Mouse (Mus musculus) stomach, postnatal 0 days (tissue): ENCODE data around the gene Mpc1. TPM values are rescaled to one million over a fixed set of nuclear protein-coding genes. Genes with fewer than 3 reads are reported as not detected.

Experiments used
- ATAC-seq: fragments of 200-750 bp; cut with Nextera tagmentation; 2 replicates; pipeline ENCODE4 v1.8.0; 2017; ENCODE audit not compliant: low FRiP score, low TSS enrichment
- DNase-seq: peaks from one replicate; pipeline ENCODE4 v3.0.0-alpha.2; 2016; ENCODE audit warnings: low spot score
- H3K27ac ChIP-seq: fragments of 300-500 bp; sonication (generic); replicated peaks from 2 replicates; pipeline ENCODE4 v1.5.1; 2014; ENCODE audit warnings: mild to moderate bottlenecking, control low read depth
- H3K27me3 ChIP-seq: fragments of 300-500 bp; sonication (generic); 2 replicates; pipeline ENCODE4 v1.6.1; 2014; ENCODE audit warnings: low read length; ENCODE audit not compliant: control insufficient read depth, insufficient read depth
- H3K36me3 ChIP-seq: fragments of 300-500 bp; sonication (generic); 2 replicates; pipeline ENCODE4 v1.6.1; 2014; ENCODE audit warnings: low read length, mixed read lengths; ENCODE audit not compliant: control insufficient read depth, insufficient read depth
- H3K4me1 ChIP-seq: fragments of 300-500 bp; sonication (generic); replicated peaks from 2 replicates; pipeline ENCODE4 v1.6.1; 2014; ENCODE audit warnings: antibody characterized with exemption; ENCODE audit not compliant: control insufficient read depth, insufficient read depth
- H3K4me2 ChIP-seq: fragments of 300-500 bp; sonication (generic); replicated peaks from 2 replicates; pipeline ENCODE4 v1.6.1; 2014; ENCODE audit warnings: low read depth, mild to moderate bottlenecking, control low read depth, moderate library complexity
- H3K4me3 ChIP-seq: fragments of 300-500 bp; sonication (generic); 2 replicates; pipeline ENCODE4 v1.5.1; 2014; ENCODE audit warnings: low read depth, low read length, control low read depth
- H3K9ac ChIP-seq: fragments of 300-500 bp; sonication (generic); 2 replicates; pipeline ENCODE4 v1.6.1; 2014; ENCODE audit warnings: mild to moderate bottlenecking, low read length, control low read depth, mixed read lengths
- H3K9me3 ChIP-seq: fragments of 300-500 bp; sonication (generic); 2 replicates; pipeline ENCODE4 v1.6.1; 2016; ENCODE audit warnings: low read length; ENCODE audit not compliant: control insufficient read depth
- CTCF ChIP-seq: IDR thresholded peaks from 2 replicates; pipeline ENCODE4 v1.5.1; 2016; ENCODE audit warnings: antibody characterized with exemption, low read depth, mild to moderate bottlenecking, moderate library complexity
- EP300 ChIP-seq: optimal IDR thresholded peaks from 2 replicates; pipeline ENCODE3; 2016; ENCODE audit warnings: antibody characterized with exemption
- WGBS: fragments of 180-500 bp; shearing (Covaris S2); extraction: QIAGEN DNeasy Blood & Tissue Kit; methylation state at CpG from one replicate; pipeline ENCODE4 v1.1.7; 2014; 5-methylcytosine and 5-hydroxymethylcytosine counted together
- polyA plus RNA-seq: library from polyadenylated mRNA; unstranded; fragments of >200 nt; fragmentation: Nextera tagmentation; extraction: Ambion mirVana; gene quantifications from 2 replicates; pipeline ENCODE4 v1.2.1, GENCODE M21; 2015

Mpc1 gene
- polyA plus RNA-seq: 292 and 304 TPM in 2 replicates

- H3K27me3 ChIP-seq: no peaks in the 10 kb centered on the region
- peak; percentile 82 for ATAC-seq
- peak; percentile 84 for DNase-seq
- peak within 1 kb of the TSS; percentile 87 for H3K4me3 ChIP-seq
- no peaks in the 10 kb centered on the region for H3K9me3 ChIP-seq
- peak within 1 kb of the TSS; percentile 96 for H3K27ac ChIP-seq
- H3K9ac ChIP-seq: peak within 1 kb of the TSS; percentile 82
- TF ChIP-seq CTCF (no peak), EP300 (no peak)
- no peaks in the 10 kb centered on the region; the same call in 1 of the 2 replicates for H3K4me1 ChIP-seq
- peak within 1 kb of the TSS; percentile 100 for H3K4me2 ChIP-seq
- WGBS: under 1% methylated on average over 34 of the region's 35 CpGs
- H3K36me3 ChIP-seq: no peaks in the 10 kb centered on the region
These were observed at the start of gene Mpc1 for GRCm38 (mm10) chr17:8282821-8283525. TSS of gene Mpc1 (plus strand) at chr17:8282904.

GRCm38 (mm10) chr17:8233618-8234214, 49.0 kb upstream of the Mpc1 start:
- peak; percentile 46 for DNase-seq
- Histone ChIP-seq H3K27me3 (no peaks in the 10 kb centered on the region), H3K9ac (no peak overlapping the region), H3K4me3 (no peak overlapping the region), H3K4me2 (no peak overlapping the region), H3K9me3 (no peaks in the 10 kb centered on the region), H3K27ac (no peak overlapping the region), H3K4me1 (no peaks in the 10 kb centered on the region), H3K36me3 (no peaks in the 10 kb centered on the region)
- TF ChIP-seq EP300: no peak
- TF ChIP-seq CTCF: no peak
- 51% methylated on average over 15 of the region's 15 CpGs for WGBS
- ATAC-seq: peak; percentile 70; the same call in 1 of the 2 replicates

- Histone ChIP-seq H3K9me3 (no peaks in the 10 kb centered on the region), H3K27ac (no peak overlapping the region), H3K36me3 (no peaks in the 10 kb centered on the region), H3K4me2 (no peak overlapping the region), H3K4me1 (no peaks in the 10 kb centered on the region), H3K4me3 (no peak overlapping the region), H3K27me3 (no peaks in the 10 kb centered on the region), H3K9ac (no peak overlapping the region)
- ATAC-seq (no peak), DNase-seq (no peak)
- TF ChIP-seq CTCF (no peak), EP300 (no peak)
- WGBS: 81% methylated on average over 4 of the region's 4 CpGs
These were observed 48.2 kb upstream of the Mpc1 start for GRCm38 (mm10) chr17:8234537-8234936.

DNA sequence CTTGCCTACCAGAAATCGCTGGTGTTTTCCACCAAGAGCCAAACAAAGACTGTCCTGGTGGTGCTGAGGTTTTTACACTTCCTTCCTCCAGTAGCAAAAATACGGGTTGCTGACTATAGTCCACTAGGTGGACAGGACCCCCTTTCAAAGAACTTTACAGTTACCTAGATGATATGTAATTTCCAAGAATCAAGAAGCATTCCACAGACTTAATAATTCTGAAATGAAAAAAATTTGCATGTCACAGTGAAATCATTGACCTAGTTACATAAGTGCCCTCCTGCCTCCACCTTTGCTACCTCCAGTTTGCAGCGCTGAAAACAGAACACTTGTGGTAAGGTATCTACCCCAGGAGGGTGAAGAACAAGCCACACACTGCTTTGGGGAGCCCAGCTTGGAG, 47.0 kb upstream of the Mpc1 start, which contains the start of gene Ccr6:
TSS of gene Ccr6 (plus strand) at position 301 of the 400 bp plus-strand sequence.
- 78% methylated on average over 3 of the region's 3 CpGs for WGBS
- no peak within 1 kb of the TSS for H3K4me2 ChIP-seq
- H3K27ac ChIP-seq: no peak within 1 kb of the TSS
- no peaks in the 10 kb centered on the region for H3K9me3 ChIP-seq
- H3K9ac ChIP-seq: no peak within 1 kb of the TSS
- no peak for DNase-seq
- no peak for ATAC-seq
- no peak for TF ChIP-seq EP300
- no peak for TF ChIP-seq CTCF
- no peaks in the 10 kb centered on the region for H3K4me1 ChIP-seq
- no peaks in the 10 kb centered on the region for H3K36me3 ChIP-seq
- no peak within 1 kb of the TSS for H3K4me3 ChIP-seq
- H3K27me3 ChIP-seq: no peaks in the 10 kb centered on the region

GRCm38 (mm10) chr17:8238012-8238710, 44.5 kb upstream of the Mpc1 start:
- Histone ChIP-seq H3K4me1 (no peaks in the 10 kb centered on the region), H3K9ac (no peak overlapping the region), H3K36me3 (no peaks in the 10 kb centered on the region), H3K9me3 (no peaks in the 10 kb centered on the region), H3K4me3 (no peak overlapping the region), H3K27me3 (no peaks in the 10 kb centered on the region), H3K27ac (no peak overlapping the region), H3K4me2 (no peak overlapping the region)
- ATAC-seq: no peak
- no peak for DNase-seq
- no peak for TF ChIP-seq EP300
- TF ChIP-seq CTCF: no peak
- 73% methylated on average over 15 of the region's 15 CpGs for WGBS

DNA sequence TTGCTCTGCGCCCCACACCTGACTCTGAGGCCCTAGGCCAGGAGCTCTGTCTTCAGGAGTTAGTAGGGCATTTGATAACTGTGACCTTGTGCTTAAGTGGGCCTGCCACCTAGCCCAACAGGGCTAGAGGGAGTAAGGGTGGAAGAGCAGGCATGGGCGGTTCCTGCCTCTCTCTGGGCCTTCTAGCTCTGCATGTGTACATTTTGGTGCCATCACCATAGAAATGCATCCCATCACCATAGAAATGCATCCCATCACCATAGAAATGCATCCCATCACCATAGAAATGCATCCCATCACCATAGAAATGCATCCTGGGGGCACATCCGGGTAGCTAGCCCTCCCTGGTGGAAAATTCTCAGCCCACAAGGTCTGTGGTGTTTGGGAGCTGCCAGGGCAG, 43.1 kb upstream of the Mpc1 start:
- Histone ChIP-seq H3K9me3 (no peaks in the 10 kb centered on the region), H3K4me1 (0 out of 2 replicates have a peak, but pooled peaks cover 2% of the 10 kb centered on the region), H3K4me3 (no peak overlapping the region), H3K27me3 (no peaks in the 10 kb centered on the region), H3K36me3 (no peaks in the 10 kb centered on the region), H3K9ac (no peak overlapping the region), H3K27ac (no peak overlapping the region), H3K4me2 (no peak overlapping the region)
- ATAC-seq (no peak), DNase-seq (no peak)
- TF ChIP-seq EP300 (no peak), CTCF (no peak)
- WGBS: 81% methylated on average over 3 of the region's 3 CpGs
